Mouse (Mus musculus): ENCODE data around the gene Gfod1. TPM values are rescaled to one million over a fixed set of nuclear protein-coding genes. Genes with fewer than 3 reads are reported as not detected.

Gfod1 gene
- polyA plus RNA-seq, 1 experiment from 2014 or later: 3.8 TPM

GRCm38 (mm10) chr13:43183248-43184055, 120.5 kb downstream of the Gfod1 start:
- peak overlapping the region; percentile 41 for H3K4me2 ChIP-seq (ENCODE audit: low read depth, low read length)
- H3K27me3 ChIP-seq (ENCODE audit: control insufficient read depth, insufficient read depth, low read length): no peaks in the 10 kb centered on the region
- no peaks in the 10 kb centered on the region for H3K4me1 ChIP-seq (ENCODE audit: control insufficient read depth, insufficient read depth, low read length)
- WGBS: 31% methylated on average over 8 of the region's 8 CpGs
- no peak overlapping the region for H3K27ac ChIP-seq (ENCODE audit: low read depth, low read length)
- no peaks in the 10 kb centered on the region for H3K9me3 ChIP-seq (ENCODE audit: control insufficient read depth, low read length)
- H3K36me3 ChIP-seq (ENCODE audit: control insufficient read depth, insufficient read depth, low read length): no peaks in the 10 kb centered on the region
- H3K9ac ChIP-seq (replicated peaks; ENCODE audit: low read depth, low read length): no peak overlapping the region
- peak overlapping the region; percentile 20; the same call in 1 of the 2 replicates for H3K4me3 ChIP-seq (ENCODE audit: low read depth, low read length)
- peak; percentile 54; the same call in 1 of the 2 replicates for ATAC-seq (ENCODE audit: low read depth)

GRCm38 (mm10) chr13:43182465-43183201, 121.3 kb downstream of the Gfod1 start:
- Histone ChIP-seq H3K36me3 (ENCODE audit: control insufficient read depth, insufficient read depth, low read length) (no peaks in the 10 kb centered on the region), H3K9ac (replicated peaks; ENCODE audit: low read depth, low read length) (no peak overlapping the region), H3K4me1 (ENCODE audit: control insufficient read depth, insufficient read depth, low read length) (no peaks in the 10 kb centered on the region), H3K9me3 (ENCODE audit: control insufficient read depth, low read length) (no peaks in the 10 kb centered on the region), H3K27me3 (ENCODE audit: control insufficient read depth, insufficient read depth, low read length) (no peaks in the 10 kb centered on the region), H3K4me3 (ENCODE audit: low read depth, low read length) (peak overlapping the region; percentile 20; the same call in 1 of the 2 replicates), H3K27ac (ENCODE audit: low read depth, low read length) (no peak overlapping the region), H3K4me2 (ENCODE audit: low read depth, low read length) (peak overlapping the region; percentile 41)
- WGBS: 17% methylated on average over 14 of the region's 14 CpGs
- peak; percentile 66; the same call in 1 of the 2 replicates for ATAC-seq (ENCODE audit: low read depth)

DNA sequence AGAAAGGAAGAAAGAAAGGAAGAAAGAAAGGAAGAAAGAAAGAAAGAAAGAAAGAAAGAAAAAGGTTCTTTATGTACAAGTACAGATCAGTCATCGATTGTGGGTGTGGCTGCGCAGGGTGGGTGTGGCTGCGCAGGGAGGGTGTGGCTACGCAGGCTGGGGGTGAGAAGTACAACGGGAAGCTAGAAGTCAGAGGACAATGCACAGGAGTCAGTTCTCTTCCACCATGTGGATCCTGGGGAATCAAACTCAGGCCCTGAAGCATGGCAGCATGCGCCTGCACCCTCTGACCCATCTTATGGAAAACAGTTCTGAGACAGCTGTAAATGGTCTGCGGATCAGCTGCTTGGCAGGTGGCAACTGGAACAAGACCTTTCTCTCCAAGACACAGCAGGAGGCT, 122.9 kb downstream of the Gfod1 start:
- H3K4me1 ChIP-seq (ENCODE audit: control insufficient read depth, insufficient read depth, low read length): no peaks in the 10 kb centered on the region
- no peak overlapping the region for H3K4me3 ChIP-seq (ENCODE audit: low read depth, low read length)
- H3K4me2 ChIP-seq (ENCODE audit: low read depth, low read length): no peak overlapping the region
- H3K27me3 ChIP-seq (ENCODE audit: control insufficient read depth, insufficient read depth, low read length): no peaks in the 10 kb centered on the region
- H3K9me3 ChIP-seq (ENCODE audit: control insufficient read depth, low read length): no peaks in the 10 kb centered on the region
- 65% methylated on average over 7 of the region's 7 CpGs for WGBS
- no peaks in the 10 kb centered on the region for H3K36me3 ChIP-seq (ENCODE audit: control insufficient read depth, insufficient read depth, low read length)
- no peak overlapping the region for H3K9ac ChIP-seq (replicated peaks; ENCODE audit: low read depth, low read length)
- no peak overlapping the region for H3K27ac ChIP-seq (ENCODE audit: low read depth, low read length)
- no peak for ATAC-seq (ENCODE audit: low read depth)

DNA sequence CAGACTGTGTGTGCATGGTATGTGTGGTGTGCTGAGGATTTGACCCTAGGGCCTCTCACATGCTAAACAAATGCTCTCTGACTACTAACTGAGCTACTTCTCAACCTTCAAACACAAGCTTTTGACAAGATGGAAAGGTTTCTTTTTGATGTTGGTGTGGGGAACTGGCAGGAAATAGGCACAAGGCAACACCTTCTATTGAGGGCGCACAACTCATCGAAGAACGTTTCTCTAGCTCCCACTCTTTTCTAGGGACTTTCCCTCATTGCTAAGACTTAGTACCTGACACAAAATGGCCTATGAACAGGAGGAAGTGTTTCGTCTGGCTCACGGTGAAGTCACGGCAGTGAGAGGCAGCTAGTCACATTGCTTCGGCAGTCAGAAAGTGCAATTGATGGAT, 126.7 kb downstream of the Gfod1 start:
- H3K4me2 ChIP-seq (ENCODE audit: low read depth, low read length): no peak overlapping the region
- no peaks in the 10 kb centered on the region for H3K36me3 ChIP-seq (ENCODE audit: control insufficient read depth, insufficient read depth, low read length)
- H3K27me3 ChIP-seq (ENCODE audit: control insufficient read depth, insufficient read depth, low read length): no peaks in the 10 kb centered on the region
- H3K9me3 ChIP-seq (ENCODE audit: control insufficient read depth, low read length): no peaks in the 10 kb centered on the region
- no peak overlapping the region for H3K4me3 ChIP-seq (ENCODE audit: low read depth, low read length)
- no peaks in the 10 kb centered on the region for H3K4me1 ChIP-seq (ENCODE audit: control insufficient read depth, insufficient read depth, low read length)
- H3K9ac ChIP-seq (replicated peaks; ENCODE audit: low read depth, low read length): no peak overlapping the region
- ATAC-seq (ENCODE audit: low read depth): no peak
- H3K27ac ChIP-seq (ENCODE audit: low read depth, low read length): no peak overlapping the region
- WGBS: 92% methylated on average over 7 of the region's 7 CpGs

DNA sequence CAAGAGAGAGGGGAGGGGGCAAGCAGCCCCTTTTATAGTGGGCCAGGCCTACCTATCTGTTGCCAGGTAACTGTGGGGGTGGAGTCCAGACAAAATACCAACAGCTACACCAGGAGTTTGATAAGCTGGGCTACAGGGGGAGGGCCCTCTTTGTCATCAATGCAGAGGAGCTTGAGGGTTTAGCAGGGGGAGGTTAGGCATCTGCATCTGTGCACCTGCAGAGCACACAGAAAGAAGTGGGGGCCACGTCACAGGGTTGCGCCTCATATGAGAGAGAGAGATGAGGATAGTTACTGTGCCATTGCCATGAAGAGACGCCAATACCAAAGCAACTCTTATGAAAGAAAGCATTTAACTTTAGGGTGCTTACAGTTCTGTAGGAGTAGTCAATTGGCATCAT, 127.3 kb downstream of the Gfod1 start:
- no peaks in the 10 kb centered on the region for H3K36me3 ChIP-seq (ENCODE audit: control insufficient read depth, insufficient read depth, low read length)
- no peak overlapping the region for H3K9ac ChIP-seq (replicated peaks; ENCODE audit: low read depth, low read length)
- H3K4me1 ChIP-seq (ENCODE audit: control insufficient read depth, insufficient read depth, low read length): peaks cover 4% of the 10 kb centered on the region; the same call in 1 of the 2 replicates
- 91% methylated on average over 3 of the region's 3 CpGs for WGBS
- H3K9me3 ChIP-seq (ENCODE audit: control insufficient read depth, low read length): no peaks in the 10 kb centered on the region
- no peak overlapping the region for H3K4me3 ChIP-seq (ENCODE audit: low read depth, low read length)
- no peak for ATAC-seq (ENCODE audit: low read depth)
- no peak overlapping the region for H3K27ac ChIP-seq (ENCODE audit: low read depth, low read length)
- H3K27me3 ChIP-seq (ENCODE audit: control insufficient read depth, insufficient read depth, low read length): no peaks in the 10 kb centered on the region
- H3K4me2 ChIP-seq (ENCODE audit: low read depth, low read length): no peak overlapping the region

GRCm38 (mm10) chr13:43173262-43173661, 130.7 kb downstream of the Gfod1 start:
- Histone ChIP-seq H3K9ac (replicated peaks; ENCODE audit: low read depth, low read length) (no peak overlapping the region), H3K36me3 (ENCODE audit: control insufficient read depth, insufficient read depth, low read length) (no peaks in the 10 kb centered on the region), H3K4me1 (ENCODE audit: control insufficient read depth, insufficient read depth, low read length) (peaks cover 5% of the 10 kb centered on the region; the same call in 1 of the 2 replicates), H3K27me3 (ENCODE audit: control insufficient read depth, insufficient read depth, low read length) (no peaks in the 10 kb centered on the region), H3K27ac (ENCODE audit: low read depth, low read length) (no peak overlapping the region), H3K9me3 (ENCODE audit: control insufficient read depth, low read length) (no peaks in the 10 kb centered on the region), H3K4me2 (ENCODE audit: low read depth, low read length) (no peak overlapping the region), H3K4me3 (ENCODE audit: low read depth, low read length) (no peak overlapping the region)
- WGBS: 16% methylated on average over 9 of the region's 9 CpGs
- ATAC-seq (ENCODE audit: low read depth): no peak

GRCm38 (mm10) chr13:43172036-43172713, 131.8 kb downstream of the Gfod1 start:
- H3K9ac ChIP-seq (replicated peaks; ENCODE audit: low read depth, low read length): peak overlapping the region; percentile 58
- H3K9me3 ChIP-seq (ENCODE audit: control insufficient read depth, low read length): no peaks in the 10 kb centered on the region
- ATAC-seq (ENCODE audit: low read depth): no peak
- H3K4me3 ChIP-seq (ENCODE audit: low read depth, low read length): peak overlapping the region; percentile 63
- H3K36me3 ChIP-seq (ENCODE audit: control insufficient read depth, insufficient read depth, low read length): no peaks in the 10 kb centered on the region
- H3K4me2 ChIP-seq (ENCODE audit: low read depth, low read length): peak overlapping the region; percentile 78
- 34% methylated on average over 14 of the region's 14 CpGs for WGBS
- peaks cover 5% of the 10 kb centered on the region; the same call in 1 of the 2 replicates for H3K4me1 ChIP-seq (ENCODE audit: control insufficient read depth, insufficient read depth, low read length)
- H3K27me3 ChIP-seq (ENCODE audit: control insufficient read depth, insufficient read depth, low read length): no peaks in the 10 kb centered on the region
- H3K27ac ChIP-seq (ENCODE audit: low read depth, low read length): no peak overlapping the region; the same call in 1 of the 2 replicates

DNA sequence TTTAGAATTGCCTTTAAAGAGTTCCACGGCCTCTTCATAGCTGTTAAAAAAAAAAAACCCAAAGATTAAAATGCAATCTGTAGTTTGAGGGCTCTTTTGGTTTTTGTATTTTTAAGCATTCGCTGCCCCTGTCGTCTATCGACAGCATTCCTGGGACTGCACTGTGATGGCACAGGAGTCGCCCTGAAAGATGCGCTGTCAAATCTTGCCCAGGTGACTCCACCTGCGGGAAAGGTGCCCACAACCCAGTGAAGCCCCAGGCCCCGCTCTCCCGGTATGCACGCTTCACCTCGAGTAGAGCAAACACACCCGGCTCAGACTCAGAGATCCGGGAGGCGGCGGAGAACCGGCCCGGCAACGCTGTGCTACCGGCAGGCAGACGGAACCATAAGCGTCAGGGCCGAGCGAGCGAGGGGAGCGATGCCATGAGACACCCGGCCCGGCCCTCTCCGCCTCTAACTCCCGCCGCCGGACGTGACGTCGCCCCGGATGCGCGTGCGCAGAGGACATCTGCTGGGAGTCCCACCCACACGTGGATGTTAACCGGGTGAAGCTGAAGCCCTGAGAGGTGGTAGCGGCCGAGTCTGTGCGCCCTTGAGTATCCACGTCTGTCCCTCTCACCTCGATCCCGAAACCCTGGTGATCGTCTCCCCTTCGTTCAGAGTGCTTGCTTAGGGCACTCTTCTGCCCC, 132.8 kb downstream of the Gfod1 start, which contains the start of gene Tbc1d7:
TSS of gene Tbc1d7 (minus strand) at position 482 of the 691 bp plus-strand sequence.
- under 1% methylated on average over 48 of the region's 48 CpGs for WGBS
- Histone ChIP-seq H3K4me2 (ENCODE audit: low read depth, low read length) (peak within 1 kb of the TSS; percentile 78), H3K27me3 (ENCODE audit: control insufficient read depth, insufficient read depth, low read length) (no peaks in the 10 kb centered on the region), H3K27ac (ENCODE audit: low read depth, low read length) (peak within 1 kb of the TSS; percentile 88), H3K9ac (replicated peaks; ENCODE audit: low read depth, low read length) (peak within 1 kb of the TSS; percentile 80), H3K4me1 (ENCODE audit: control insufficient read depth, insufficient read depth, low read length) (peaks cover 5% of the 10 kb centered on the region; the same call in 1 of the 2 replicates), H3K4me3 (ENCODE audit: low read depth, low read length) (peak within 1 kb of the TSS; percentile 63), H3K9me3 (ENCODE audit: control insufficient read depth, low read length) (no peaks in the 10 kb centered on the region), H3K36me3 (ENCODE audit: control insufficient read depth, insufficient read depth, low read length) (no peaks in the 10 kb centered on the region)
- peak; percentile 94 for ATAC-seq (ENCODE audit: low read depth)

Data from neural tube, embryonic 14.5 days (tissue).